Mouse (Mus musculus): ENCODE results near the gene Il1r2. TPM values are rescaled to one million over a fixed set of nuclear protein-coding genes. Genes with fewer than 3 reads are reported as not detected.

The Il1r2 gene
- 0.36 and 0.40 TPM in 2 replicates for polyA plus RNA-seq (2015; fragmentation: Nextera tagmentation; extraction: Ambion mirVana)

- Histone ChIP-seq H3K36me3 (0 out of 2 replicates have a peak, but pooled peaks cover 3% of the 10 kb centered on the region), H3K4me2 (no peak within 1 kb of the TSS), H3K9me3 (no peaks in the 10 kb centered on the region), H3K4me1 (replicated peaks) (no peaks in the 10 kb centered on the region; the same call in 1 of the 2 replicates), H3K27me3 (no peaks in the 10 kb centered on the region), H3K4me3 (no peak within 1 kb of the TSS), H3K9ac (no peak within 1 kb of the TSS), H3K27ac (no peak within 1 kb of the TSS)
- WGBS, result 93% methylated on average over 5 of the region's 5 CpGs
- ATAC-seq (ENCODE audit: low FRiP score), result no peak
These were observed at the start of gene Il1r2 for GRCm38 (mm10) chr1:40073779-40074178. Gene Il1r2, plus strand, starts transcription at chr1:40074079.

GRCm38 (mm10) chr1:40024554-40025320 lies 49.1 kb upstream of the Il1r2 start:
- H3K4me2 ChIP-seq, result no peak overlapping the region
- H3K36me3 ChIP-seq, result peaks cover 83% of the 10 kb centered on the region
- H3K4me3 ChIP-seq, result no peak overlapping the region
- H3K4me1 ChIP-seq (replicated peaks), result no peaks in the 10 kb centered on the region
- no peaks in the 10 kb centered on the region for H3K9me3 ChIP-seq
- H3K27me3 ChIP-seq, result no peaks in the 10 kb centered on the region
- H3K9ac ChIP-seq, result no peak overlapping the region
- ATAC-seq (ENCODE audit: low FRiP score), result no peak
- 92% methylated on average over 27 of the region's 27 CpGs for WGBS
- H3K27ac ChIP-seq, result no peak overlapping the region

GRCm38 (mm10) chr1:40025416-40025815 lies 48.5 kb upstream of the Il1r2 start:
- Histone ChIP-seq H3K4me2 (no peak overlapping the region), H3K36me3 (peaks cover 77% of the 10 kb centered on the region)
- WGBS, result 88% methylated on average over 5 of the region's 5 CpGs

GRCm38 (mm10) chr1:40027116-40027620 lies 46.7 kb upstream of the Il1r2 start:
- no peak for ATAC-seq (ENCODE audit: low FRiP score)
- H3K9ac ChIP-seq, result no peak overlapping the region
- H3K9me3 ChIP-seq, result no peaks in the 10 kb centered on the region
- no peak overlapping the region for H3K27ac ChIP-seq
- no peak overlapping the region for H3K4me2 ChIP-seq
- H3K4me3 ChIP-seq, result no peak overlapping the region
- H3K36me3 ChIP-seq, result peaks cover 62% of the 10 kb centered on the region
- H3K27me3 ChIP-seq, result no peaks in the 10 kb centered on the region
- no peaks in the 10 kb centered on the region for H3K4me1 ChIP-seq (replicated peaks)
- 92% methylated on average over 7 of the region's 7 CpGs for WGBS

More at GRCm38 (mm10) chr1:40025416-40025815, 48.5 kb upstream of the Il1r2 start:
- Histone ChIP-seq H3K9me3 (no peaks in the 10 kb centered on the region), H3K9ac (no peak overlapping the region), H3K27ac (no peak overlapping the region), H3K4me3 (no peak overlapping the region), H3K27me3 (no peaks in the 10 kb centered on the region), H3K4me1 (replicated peaks) (no peaks in the 10 kb centered on the region)
- no peak for ATAC-seq (ENCODE audit: low FRiP score)

GRCm38 (mm10) chr1:40028207-40028998 lies 45.5 kb upstream of the Il1r2 start:
- Histone ChIP-seq H3K36me3 (peaks cover 50% of the 10 kb centered on the region), H3K4me1 (replicated peaks) (no peaks in the 10 kb centered on the region), H3K27ac (no peak overlapping the region), H3K9ac (no peak overlapping the region), H3K27me3 (no peaks in the 10 kb centered on the region), H3K9me3 (no peaks in the 10 kb centered on the region), H3K4me3 (no peak overlapping the region), H3K4me2 (no peak overlapping the region)
- WGBS, result 84% methylated on average over 12 of the region's 12 CpGs
- peak; percentile 38; the same call in 1 of the 2 replicates for ATAC-seq (ENCODE audit: low FRiP score)

- H3K9me3 ChIP-seq, result no peaks in the 10 kb centered on the region
- 93% methylated on average over 5 of the region's 5 CpGs for WGBS
- H3K4me2 ChIP-seq, result no peak overlapping the region
- no peaks in the 10 kb centered on the region for H3K4me1 ChIP-seq (replicated peaks)
- H3K4me3 ChIP-seq, result no peak overlapping the region
- ATAC-seq (ENCODE audit: low FRiP score), result no peak
- H3K36me3 ChIP-seq, result peaks cover 38% of the 10 kb centered on the region
- no peaks in the 10 kb centered on the region for H3K27me3 ChIP-seq
- no peak overlapping the region for H3K9ac ChIP-seq
- no peak overlapping the region for H3K27ac ChIP-seq
These were observed 44.3 kb upstream of the Il1r2 start for GRCm38 (mm10) chr1:40029597-40029996.

- H3K9me3 ChIP-seq, result no peaks in the 10 kb centered on the region
- H3K27me3 ChIP-seq, result no peaks in the 10 kb centered on the region
- H3K36me3 ChIP-seq, result peaks cover 31% of the 10 kb centered on the region
- H3K27ac ChIP-seq, result no peak overlapping the region
- no peak overlapping the region for H3K9ac ChIP-seq
- no peak overlapping the region for H3K4me3 ChIP-seq
- H3K4me1 ChIP-seq (replicated peaks), result no peaks in the 10 kb centered on the region
- 88% methylated on average over 14 of the region's 14 CpGs for WGBS
- no peak overlapping the region for H3K4me2 ChIP-seq
- no peak for ATAC-seq (ENCODE audit: low FRiP score)
These were observed 43.4 kb upstream of the Il1r2 start for GRCm38 (mm10) chr1:40030287-40030975.

GRCm38 (mm10) chr1:40030976-40031356 lies 42.9 kb upstream of the Il1r2 start:
- Histone ChIP-seq H3K27ac (no peak overlapping the region), H3K4me2 (no peak overlapping the region), H3K4me1 (replicated peaks) (no peaks in the 10 kb centered on the region), H3K27me3 (no peaks in the 10 kb centered on the region), H3K36me3 (peaks cover 27% of the 10 kb centered on the region), H3K9me3 (no peaks in the 10 kb centered on the region), H3K4me3 (no peak overlapping the region), H3K9ac (no peak overlapping the region)
- 96% methylated on average over 8 of the region's 8 CpGs for WGBS
- ATAC-seq (ENCODE audit: low FRiP score), result no peak

- no peak overlapping the region for H3K4me3 ChIP-seq
- ATAC-seq (ENCODE audit: low FRiP score), result no peak
- no peak overlapping the region for H3K4me2 ChIP-seq
- H3K36me3 ChIP-seq, result peaks cover 20% of the 10 kb centered on the region
- no peaks in the 10 kb centered on the region for H3K4me1 ChIP-seq (replicated peaks)
- no peaks in the 10 kb centered on the region for H3K27me3 ChIP-seq
- WGBS, result 91% methylated on average over 2 of the region's 2 CpGs
- H3K27ac ChIP-seq, result no peak overlapping the region
- no peaks in the 10 kb centered on the region for H3K9me3 ChIP-seq
- H3K9ac ChIP-seq, result no peak overlapping the region
These were observed 42.3 kb upstream of the Il1r2 start for GRCm38 (mm10) chr1:40031626-40032025.

- ATAC-seq (ENCODE audit: low FRiP score), result no peak
- H3K36me3 ChIP-seq, result peaks cover 5% of the 10 kb centered on the region
- no peak overlapping the region for H3K27ac ChIP-seq
- WGBS, result 89% methylated on average over 4 of the region's 4 CpGs
- H3K27me3 ChIP-seq, result no peaks in the 10 kb centered on the region
- no peak overlapping the region for H3K4me3 ChIP-seq
- H3K4me2 ChIP-seq, result no peak overlapping the region
- no peaks in the 10 kb centered on the region for H3K9me3 ChIP-seq
- no peaks in the 10 kb centered on the region for H3K4me1 ChIP-seq (replicated peaks)
- no peak overlapping the region for H3K9ac ChIP-seq
These were observed 40.6 kb upstream of the Il1r2 start for GRCm38 (mm10) chr1:40033315-40033714.

- 78% methylated on average over 12 of the region's 12 CpGs for WGBS
- no peak overlapping the region for H3K9ac ChIP-seq
- no peak for ATAC-seq (ENCODE audit: low FRiP score)
These were observed 40.0 kb upstream of the Il1r2 start for GRCm38 (mm10) chr1:40033743-40034420.

More at GRCm38 (mm10) chr1:40033743-40034420, 40.0 kb upstream of the Il1r2 start:
- no peaks in the 10 kb centered on the region for H3K9me3 ChIP-seq
- H3K4me3 ChIP-seq, result no peak overlapping the region
- no peak overlapping the region for H3K27ac ChIP-seq
- no peaks in the 10 kb centered on the region for H3K27me3 ChIP-seq
- peaks cover 2% of the 10 kb centered on the region for H3K36me3 ChIP-seq
- no peak overlapping the region for H3K4me2 ChIP-seq
- no peaks in the 10 kb centered on the region for H3K4me1 ChIP-seq (replicated peaks)

All from hindbrain, embryonic 13.5 days (tissue).